Comparison of ENCODE assay signal across 8 mouse cellular contexts in the genomic region with DNA sequence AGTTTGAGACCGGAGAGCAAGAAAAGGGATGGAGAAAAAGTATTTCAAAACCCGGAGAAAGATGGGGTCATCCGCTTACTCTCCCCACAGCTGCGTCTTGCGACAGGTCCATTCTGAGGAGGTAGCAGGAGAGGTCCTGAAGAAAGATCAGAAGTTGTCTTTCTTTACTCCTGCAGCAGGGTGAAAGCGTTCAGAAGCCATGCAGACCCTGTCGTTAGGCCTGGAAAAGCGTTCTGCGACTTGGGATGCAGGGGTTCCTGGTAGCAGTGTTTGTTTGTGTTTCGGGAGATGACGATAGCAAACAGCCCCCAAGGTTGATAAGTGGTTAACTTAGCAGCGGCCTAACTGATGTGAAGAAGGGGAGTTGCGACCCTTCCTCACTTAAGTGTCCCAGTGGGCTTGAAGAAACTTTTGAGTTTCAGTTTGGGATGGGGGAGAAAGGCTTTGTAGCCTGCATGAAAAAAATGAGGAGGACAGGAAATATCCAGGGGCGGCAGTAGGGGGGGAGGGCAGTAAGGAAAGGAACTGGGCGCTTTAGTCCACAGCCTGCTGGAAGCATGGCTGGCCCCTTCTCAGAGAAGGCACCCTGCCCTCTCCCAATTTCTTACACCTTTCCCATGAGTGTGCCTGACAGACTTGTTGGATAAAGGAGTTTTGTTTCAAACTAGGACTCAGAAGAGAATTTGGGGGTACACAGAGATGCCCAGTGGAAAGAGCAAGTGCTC. TPM values are rescaled to one million over a fixed set of nuclear protein-coding genes. Genes with fewer than 3 reads are reported as not detected.
DNase-seq lines count a peak whose midpoint lies in the region; ATAC-seq and TF ChIP-seq lines count a peak whose summit lies in the region.

No protein-coding gene starts in this region.

- 0 out of 2 replicates have a peak, but pooled peaks cover 2% of the 10 kb centered on the region for H3K27me3 ChIP-seq in liver, adult 2 months (ENCODE audit: control insufficient read depth, insufficient read depth, low read length)
- H3K27me3 ChIP-seq in forebrain, embryonic 11.5 days (ENCODE audit: control insufficient read depth, insufficient read depth, low read length): no peaks in the 10 kb centered on the region
- H3K27me3 ChIP-seq in limb, embryonic 13.5 days: peaks cover 25% of the 10 kb centered on the region
- no peaks in the 10 kb centered on the region; the same call in 1 of the 2 replicates for H3K27me3 ChIP-seq in thymus, adult 2 months (ENCODE audit: control insufficient read depth, insufficient read depth, low read length)

- peak overlapping the region; percentile 74 for H3K4me2 ChIP-seq in forebrain, embryonic 11.5 days (ENCODE audit: low read depth, low read length, severe bottlenecking)
- peak overlapping the region; percentile 71 for H3K4me2 ChIP-seq in limb, embryonic 13.5 days (replicated peaks)

- no peaks in the 10 kb centered on the region for H3K79me2 ChIP-seq in liver, adult 2 months (ENCODE audit: control insufficient read depth, insufficient read depth, low read length)

- ATAC-seq in forebrain, embryonic 11.5 days (replicated peaks; ENCODE audit: low FRiP score): no peak
- no peak for ATAC-seq in limb, embryonic 13.5 days (ENCODE audit: low FRiP score, low read depth)
- no peak for ATAC-seq in activated CD4-positive, CD25-positive, alpha-beta regulatory T cell, adult 4 months

- no peak for DNase-seq in liver, adult 2 months (ENCODE audit: extremely low read depth, low read depth, low spot score)
- no peak for DNase-seq in liver
- no peak for DNase-seq in forebrain, embryonic 11.5 days (ENCODE audit: low spot score)
- DNase-seq in adrenal gland, adult 8-10 months: no peak
- DNase-seq in thymus, adult 2 months: no peak

- H3K36me3 ChIP-seq in liver, adult 2 months (ENCODE audit: control insufficient read depth, insufficient read depth, low read length): no peaks in the 10 kb centered on the region
- H3K36me3 ChIP-seq in forebrain, embryonic 11.5 days (ENCODE audit: control insufficient read depth, insufficient read depth, low read length): no peaks in the 10 kb centered on the region
- H3K36me3 ChIP-seq in limb, embryonic 13.5 days: no peaks in the 10 kb centered on the region
- no peaks in the 10 kb centered on the region for H3K36me3 ChIP-seq in thymus, adult 2 months (ENCODE audit: control insufficient read depth, insufficient read depth, low read length)

- no peak for TF ChIP-seq CTCF in liver, adult 2 months (IDR thresholded peaks at IDR 0.05; ENCODE audit: low read depth, low read length)
- no peak for TF ChIP-seq CTCF in olfactory bulb, adult 2 months (IDR thresholded peaks at IDR 0.05; ENCODE audit: insufficient read depth, low read depth, low read length)
- no peak for TF ChIP-seq CTCF in thymus, adult 2 months (IDR thresholded peaks at IDR 0.05; ENCODE audit: borderline replicate concordance, control insufficient read depth, extremely low read depth, insufficient read depth, low read length, poor library complexity)

- TF ChIP-seq POLR2A in liver, adult 2 months (IDR thresholded peaks at IDR 0.05; ENCODE audit: extremely low read depth, insufficient read depth, low read length): no peak
- TF ChIP-seq POLR2A in olfactory bulb, adult 2 months (IDR thresholded peaks at IDR 0.05; ENCODE audit: insufficient read depth, low read depth, low read length): no peak
- no peak for TF ChIP-seq POLR2A in thymus, adult 2 months (IDR thresholded peaks at IDR 0.05; ENCODE audit: control insufficient read depth, extremely low read depth, insufficient read depth, low read length, poor library complexity)

- peak overlapping the region; percentile 40; the same call in 1 of the 2 replicates for H3K9ac ChIP-seq in liver, adult 2 months (ENCODE audit: low read depth, low read length)
- peak overlapping the region; percentile 99 for H3K9ac ChIP-seq in forebrain, embryonic 11.5 days (ENCODE audit: low read length)
- peak overlapping the region; percentile 95 for H3K9ac ChIP-seq in limb, embryonic 13.5 days

- 67% methylated on average over 15 of the region's 15 CpGs for WGBS in liver, adult 2 months
- 4% methylated on average over 15 of the region's 15 CpGs for WGBS in forebrain, embryonic 11.5 days
- WGBS in limb, embryonic 13.5 days: 4% methylated on average over 15 of the region's 15 CpGs
- 19% methylated on average over 15 of the region's 15 CpGs for WGBS in olfactory bulb, adult 2 months
- 92% methylated on average over 15 of the region's 15 CpGs for WGBS in thymus, adult 2 months

- no peaks in the 10 kb centered on the region for H3K4me1 ChIP-seq in liver, adult 2 months (ENCODE audit: control insufficient read depth, insufficient read depth, low read length)
- H3K4me1 ChIP-seq in forebrain, embryonic 11.5 days (replicated peaks; ENCODE audit: control insufficient read depth, insufficient read depth, low read length): peaks cover 15% of the 10 kb centered on the region
- peaks cover 28% of the 10 kb centered on the region for H3K4me1 ChIP-seq in limb, embryonic 13.5 days
- peaks cover 29% of the 10 kb centered on the region for H3K4me1 ChIP-seq in olfactory bulb, adult 2 months (ENCODE audit: control insufficient read depth, insufficient read depth, low read length)
- peaks cover 9% of the 10 kb centered on the region for H3K4me1 ChIP-seq in thymus, adult 2 months (replicated peaks; ENCODE audit: control insufficient read depth, insufficient read depth, low read length)

- H3K4me3 ChIP-seq in liver, adult 2 months (ENCODE audit: insufficient read depth, low read depth, low read length): 0 out of 2 replicates have a peak overlapping the region, but pooled peaks have one; percentile 1
- H3K4me3 ChIP-seq in forebrain, embryonic 11.5 days (ENCODE audit: low read depth, low read length): peak overlapping the region; percentile 88
- peak overlapping the region; percentile 79 for H3K4me3 ChIP-seq in limb, embryonic 13.5 days
- H3K4me3 ChIP-seq in olfactory bulb, adult 2 months (ENCODE audit: insufficient read depth, low read depth, low read length): peak overlapping the region; percentile 41
- H3K4me3 ChIP-seq in thymus, adult 2 months (ENCODE audit: control insufficient read depth, insufficient read depth, low read length): no peak overlapping the region

- no peaks in the 10 kb centered on the region for H3K9me3 ChIP-seq in forebrain, embryonic 11.5 days (ENCODE audit: control insufficient read depth, low read length)
- H3K9me3 ChIP-seq in limb, embryonic 13.5 days: no peaks in the 10 kb centered on the region

- no peak overlapping the region for H3K27ac ChIP-seq in liver, adult 2 months (replicated peaks; ENCODE audit: insufficient read depth, low read depth, low read length)
- no peak overlapping the region for H3K27ac ChIP-seq in forebrain, embryonic 11.5 days (ENCODE audit: low read depth, low read length)
- H3K27ac ChIP-seq in limb, embryonic 13.5 days: no peak overlapping the region
- H3K27ac ChIP-seq in olfactory bulb, adult 2 months (ENCODE audit: insufficient read depth, low read depth, low read length): no peak overlapping the region
- H3K27ac ChIP-seq in thymus, adult 2 months (ENCODE audit: control insufficient read depth, insufficient read depth, low read length): no peak overlapping the region

RNA-seq across cellular contexts. Expression of a gene that starts 2.0 kb away (rescaled TPM):
- 0.37 and 0.47 TPM in 2 replicates for total RNA-seq in liver, adult 2 months (2014; rRNA removed)
- 0.16 and 0.17 TPM in 2 replicates for polyA plus RNA-seq in liver, adult 2 months (2012; rRNA removed)
- polyA plus RNA-seq in forebrain, embryonic 11.5 days (2014; fragmentation: Nextera tagmentation; extraction: Ambion mirVana): 64.0 and 65.2 TPM in 2 replicates
- 27.6 and 30.1 TPM in 2 replicates for polyA plus RNA-seq in limb, embryonic 13.5 days (2015; fragmentation: Nextera tagmentation; extraction: Ambion mirVana)
- polyA plus RNA-seq in olfactory bulb, adult 2 months (2012; ENCODE audit: insufficient read depth, insufficient read length, low replicate concordance, missing spikeins): not detected in 2 replicates
- total RNA-seq in adrenal gland, adult 8-10 months (2022): 10 to 100 TPM; 13.6 to 22.3 (median 19.3) TPM
- polyA plus RNA-seq in thymus, adult 2 months (2012; rRNA removed): 1.2 and 1.7 TPM in 2 replicates
- polyA plus RNA-seq in activated CD4-positive, CD25-positive, alpha-beta regulatory T cell, adult 4 months (2017; shearing (Covaris generic)): not detected

RNA-seq across cellular contexts. Expression of a gene that starts 43.3 kb away (rescaled TPM):
- 0.09 and 0.47 TPM in 2 replicates for total RNA-seq in liver, adult 2 months (2014; rRNA removed)
- not detected in 2 replicates for polyA plus RNA-seq in liver, adult 2 months (2012; rRNA removed)
- polyA plus RNA-seq in forebrain, embryonic 11.5 days (2014; fragmentation: Nextera tagmentation; extraction: Ambion mirVana): 124 and 138 TPM in 2 replicates
- 65.1 and 72.1 TPM in 2 replicates for polyA plus RNA-seq in limb, embryonic 13.5 days (2015; fragmentation: Nextera tagmentation; extraction: Ambion mirVana)
- not detected in 2 replicates for polyA plus RNA-seq in olfactory bulb, adult 2 months (2012; ENCODE audit: insufficient read depth, insufficient read length, low replicate concordance, missing spikeins)
- 10 to 100 TPM in 1 of 4 experiments, 1 to 10 TPM in 3; 5.1 to 11.5 (median 7.9) TPM for total RNA-seq in adrenal gland, adult 8-10 months (2022)
- polyA plus RNA-seq in thymus, adult 2 months (2012; rRNA removed): 1.2 and 1.3 TPM in 2 replicates
- not detected for polyA plus RNA-seq in activated CD4-positive, CD25-positive, alpha-beta regulatory T cell, adult 4 months (2017; shearing (Covaris generic))

Comparison
In these comparisons a context has a peak if more than half of its experiments do, and no peak if none do; other contexts are left out.
1. H3K9ac ChIP-seq: peak in every context shown above with its lines; median percentile 99 in forebrain, embryonic 11.5 days; 95 in limb, embryonic 13.5 days; 40 in liver, adult 2 months.
2. RNA of a gene that starts 2.0 kb away (polyA plus RNA-seq): 64.0 to 65.2 TPM in forebrain, embryonic 11.5 days and 27.6 to 30.1 TPM in limb, embryonic 13.5 days; 1.2 to 1.7 TPM in thymus, adult 2 months, 0.16 to 0.17 TPM in liver, adult 2 months, not detected in olfactory bulb, adult 2 months and not detected in activated CD4-positive, CD25-positive, alpha-beta regulatory T cell, adult 4 months; every median in the first group is over 10 times any median in the second.
3. RNA of a gene that starts 43.3 kb away (polyA plus RNA-seq): 124 to 138 TPM in forebrain, embryonic 11.5 days and 65.1 to 72.1 TPM in limb, embryonic 13.5 days; 1.2 to 1.3 TPM in thymus, adult 2 months, not detected in activated CD4-positive, CD25-positive, alpha-beta regulatory T cell, adult 4 months, not detected in liver, adult 2 months and not detected in olfactory bulb, adult 2 months; every median in the first group is over 10 times any median in the second.